Comparison of ENCODE assay signal across 18 mouse cellular contexts in the genomic region with DNA sequence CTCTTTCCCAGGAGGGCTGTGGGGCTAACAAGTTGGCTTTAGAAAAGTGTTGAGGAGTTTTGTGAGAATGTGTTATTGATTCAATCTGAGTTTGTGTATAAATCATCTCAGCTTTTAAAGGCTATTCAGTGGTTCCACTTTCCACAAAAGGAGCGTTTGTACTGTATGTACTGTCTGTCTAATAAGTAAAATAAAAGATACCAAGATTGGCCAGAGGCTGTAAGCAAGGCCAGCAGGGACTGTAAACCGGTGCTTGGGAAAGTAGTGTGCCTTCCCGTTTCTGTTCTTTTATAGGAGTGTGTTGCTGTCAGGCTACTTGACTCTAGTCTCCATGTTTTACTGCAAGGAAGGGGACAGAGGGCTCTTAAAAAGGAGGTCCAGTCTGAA. TPM values are rescaled to one million over a fixed set of nuclear protein-coding genes. Genes with fewer than 3 reads are reported as not detected.
DNase-seq lines count a peak whose midpoint lies in the region; ATAC-seq and TF ChIP-seq lines count a peak whose summit lies in the region.
"Had no signal": no experiment of that assay in that cellular context is flagged by ENCODE, and none has a peak within 500 bp of the region (broad histone marks: within the 10 kb centered on the region; RNA-seq: fewer than 3 reads in every experiment).

No protein-coding gene starts in this region.

- H3K9me3 ChIP-seq in heart, embryonic 14.5 days (ENCODE audit: control insufficient read depth, low read length) = no peaks in the 10 kb centered on the region
- no peaks in the 10 kb centered on the region for H3K9me3 ChIP-seq in heart, embryonic 12.5 days (replicated peaks)
- no peaks in the 10 kb centered on the region for H3K9me3 ChIP-seq in intestine, postnatal 0 days (ENCODE audit: control insufficient read depth)
- H3K9me3 ChIP-seq in intestine, embryonic 15.5 days = no peaks in the 10 kb centered on the region

- no peak for TF ChIP-seq CTCF in intestine, postnatal 0 days (IDR thresholded peaks at IDR 0.05; ENCODE audit: low read depth)
- no peak for TF ChIP-seq CTCF in embryonic fibroblast, embryonic 13.5 days (IDR thresholded peaks at IDR 0.05; ENCODE audit: borderline replicate concordance, insufficient read depth, low read length)
- no peak for TF ChIP-seq CTCF in left cerebral cortex, adult 2 months (IDR thresholded peaks at IDR 0.05)

- H3K4me3 ChIP-seq in heart, embryonic 14.5 days (ENCODE audit: control insufficient read depth in 1 of 2, insufficient read depth in 1 of 2, low read depth in 1 of 2, low read length in 2 of 2) = no peak overlapping the region
- no peak overlapping the region for H3K4me3 ChIP-seq in heart, embryonic 12.5 days
- H3K4me3 ChIP-seq in intestine, postnatal 0 days (ENCODE audit: low read depth, low read length) = no peak overlapping the region
- no peak overlapping the region for H3K4me3 ChIP-seq in intestine, embryonic 15.5 days (replicated peaks)
- no peak overlapping the region for H3K4me3 ChIP-seq in embryonic fibroblast, embryonic 13.5 days (ENCODE audit: insufficient read depth, low read length)
- H3K4me3 ChIP-seq in myocyte = no peak overlapping the region
- H3K4me3 ChIP-seq in left cerebral cortex, adult 2 months = no peak overlapping the region
- H3K4me3 ChIP-seq: erythroblast, embryonic 14.5 days had no signal

- H3K4me1 ChIP-seq in heart, embryonic 14.5 days (ENCODE audit: control insufficient read depth in 2 of 2, insufficient read depth in 2 of 2, low read length in 2 of 2) = peaks cover 5 to 21% of the 10 kb centered on the region in 2 experiments
- H3K4me1 ChIP-seq in heart, embryonic 12.5 days (replicated peaks) = peaks cover 18% of the 10 kb centered on the region
- no peaks in the 10 kb centered on the region for H3K4me1 ChIP-seq in intestine, postnatal 0 days (replicated peaks; ENCODE audit: control insufficient read depth, insufficient read depth, low read length)
- H3K4me1 ChIP-seq in intestine, embryonic 15.5 days (replicated peaks) = no peaks in the 10 kb centered on the region
- H3K4me1 ChIP-seq in embryonic fibroblast, embryonic 13.5 days (ENCODE audit: control insufficient read depth, insufficient read depth, low read length) = peaks cover 15% of the 10 kb centered on the region

- no peak overlapping the region for H3ac ChIP-seq in myocyte (ENCODE audit: control insufficient read depth, insufficient read length)

- H3K36me3 ChIP-seq in heart, embryonic 14.5 days (ENCODE audit: control insufficient read depth, insufficient read depth, low read length) = peaks cover 71% of the 10 kb centered on the region
- peaks cover 55% of the 10 kb centered on the region for H3K36me3 ChIP-seq in heart, embryonic 12.5 days
- H3K36me3 ChIP-seq in intestine, postnatal 0 days (ENCODE audit: control insufficient read depth, insufficient read depth) = peaks cover 39% of the 10 kb centered on the region
- H3K36me3 ChIP-seq in intestine, embryonic 15.5 days = peaks cover 19% of the 10 kb centered on the region
- peaks cover 57% of the 10 kb centered on the region for H3K36me3 ChIP-seq in myocyte (ENCODE audit: control insufficient read depth, insufficient read depth)

- H3K79me2 ChIP-seq in myocyte (ENCODE audit: control insufficient read depth, insufficient read depth) = peaks cover 70% of the 10 kb centered on the region

- WGBS in heart, embryonic 14.5 days = 80% methylated on average over 3 of the region's 3 CpGs
- 86% methylated on average over 3 of the region's 3 CpGs for WGBS in heart, embryonic 12.5 days
- WGBS in intestine, postnatal 0 days = 78% methylated on average over 3 of the region's 3 CpGs
- WGBS in intestine, embryonic 15.5 days = 75% methylated on average over 3 of the region's 3 CpGs

- no peak for TF ChIP-seq POLR2A in embryonic fibroblast, embryonic 13.5 days (IDR thresholded peaks at IDR 0.05; ENCODE audit: low read depth, low read length)
- TF ChIP-seq POLR2A in myocyte (IDR thresholded peaks at IDR 0.05; ENCODE audit: insufficient read length, low read depth) = no peak

- peak overlapping the region in 1 of 2 experiments; percentile 21; a peak in 2 of 4 replicates for H3K27ac ChIP-seq in heart, embryonic 14.5 days (replicated peaks in 1 of 2; ENCODE audit: control insufficient read depth in 1 of 2, insufficient read depth in 1 of 2, low read depth in 2 of 2, low read length in 2 of 2)
- no peak overlapping the region for H3K27ac ChIP-seq in heart, embryonic 12.5 days (ENCODE audit: poor library complexity, severe bottlenecking)
- H3K27ac ChIP-seq in intestine, postnatal 0 days (ENCODE audit: low read depth, low read length) = 0 out of 2 replicates have a peak overlapping the region, but pooled peaks have one; percentile 21
- no peak overlapping the region for H3K27ac ChIP-seq in intestine, embryonic 15.5 days
- peak overlapping the region; percentile 97 for H3K27ac ChIP-seq in embryonic fibroblast, embryonic 13.5 days (ENCODE audit: insufficient read depth, low read length)
- H3K27ac ChIP-seq in left cerebral cortex, adult 2 months = no peak overlapping the region

- DNase-seq in left cerebral cortex, adult 2 months (ENCODE audit: extremely low spot score in 1 of 2, low spot score in 2 of 2) = no peak
- DNase-seq: cerebellum, adult 9-11 months; kidney, adult 2 months; kidney, postnatal 14 days; retina, postnatal 1 day; right cerebral cortex, postnatal 4 days; thymus, postnatal 4 days had no signal

- intact Hi-C loops in left cerebral cortex, adult 2 months (cut with DNase I) = no loop called here

- H3K9ac ChIP-seq in heart, embryonic 14.5 days (ENCODE audit: low read length) = peak overlapping the region; percentile 34; the same call in 1 of the 2 replicates
- H3K9ac ChIP-seq in heart, embryonic 12.5 days = no peak overlapping the region
- no peak overlapping the region for H3K9ac ChIP-seq in intestine, postnatal 0 days (ENCODE audit: low read depth, low read length)
- H3K9ac ChIP-seq in intestine, embryonic 15.5 days = no peak overlapping the region

- ATAC-seq in heart, embryonic 14.5 days (ENCODE audit: insufficient number of reproducible peaks, insufficient read depth, low FRiP score, low read depth) = no peak
- no peak for ATAC-seq in heart, embryonic 12.5 days (ENCODE audit: insufficient number of reproducible peaks, low FRiP score)
- no peak for ATAC-seq in intestine, postnatal 0 days
- no peak for ATAC-seq in intestine, embryonic 15.5 days

- no peaks in the 10 kb centered on the region for H3K27me3 ChIP-seq in heart, embryonic 14.5 days (ENCODE audit: control insufficient read depth, insufficient read depth, low read length)
- no peaks in the 10 kb centered on the region for H3K27me3 ChIP-seq in heart, embryonic 12.5 days (replicated peaks)
- no peaks in the 10 kb centered on the region for H3K27me3 ChIP-seq in intestine, postnatal 0 days (replicated peaks; ENCODE audit: control insufficient read depth, insufficient read depth, low read length)
- H3K27me3 ChIP-seq in intestine, embryonic 15.5 days (replicated peaks) = no peaks in the 10 kb centered on the region
- no peaks in the 10 kb centered on the region for H3K27me3 ChIP-seq in myocyte (ENCODE audit: control insufficient read depth, insufficient read depth, insufficient read length)

- no peak overlapping the region for H3K4me2 ChIP-seq in heart, embryonic 14.5 days (ENCODE audit: low read length)
- H3K4me2 ChIP-seq in heart, embryonic 12.5 days = no peak overlapping the region
- H3K4me2 ChIP-seq in intestine, postnatal 0 days (replicated peaks; ENCODE audit: low read depth) = no peak overlapping the region
- no peak overlapping the region for H3K4me2 ChIP-seq in intestine, embryonic 15.5 days (replicated peaks)
- H3K4me2 ChIP-seq in myocyte (ENCODE audit: low read depth) = peak overlapping the region; percentile 28

RNA-seq across cellular contexts. Expression of a gene that starts 15.3 kb away (rescaled TPM):
- 452 and 458 TPM in 2 replicates for polyA plus RNA-seq in heart, embryonic 14.5 days (2014; fragmentation: Nextera tagmentation; extraction: Ambion mirVana)
- polyA plus RNA-seq in heart, embryonic 12.5 days (2016; fragmentation: Nextera tagmentation; extraction: Ambion mirVana) = 476 and 483 TPM in 2 replicates
- polyA plus RNA-seq in intestine, postnatal 0 days (2015; fragmentation: Nextera tagmentation; extraction: Ambion mirVana) = 126 and 134 TPM in 2 replicates
- polyA plus RNA-seq in intestine, embryonic 15.5 days (2015; fragmentation: Nextera tagmentation; extraction: Ambion mirVana) = 289 and 306 TPM in 2 replicates
- polyA plus RNA-seq in embryonic fibroblast, embryonic 13.5 days (2011; ENCODE audit: insufficient read length, low read depth, missing spikeins) = 1,348 and 1,377 TPM in 2 replicates
- polyA plus RNA-seq in myocyte (2012; fragmentation: generic; extraction: Trizol) = 183 TPM
- 10 to 100 TPM; 59.5 to 65.2 TPM for total RNA-seq in left cerebral cortex, adult 2 months (2021)

RNA-seq across cellular contexts. Expression of a gene that starts 25.1 kb away (rescaled TPM):
- 0.46 and 1.1 TPM in 2 replicates for polyA plus RNA-seq in heart, embryonic 14.5 days (2014; fragmentation: Nextera tagmentation; extraction: Ambion mirVana)
- polyA plus RNA-seq in heart, embryonic 12.5 days (2016; fragmentation: Nextera tagmentation; extraction: Ambion mirVana) = 0.65 and 0.69 TPM in 2 replicates
- 0.13 and 0.21 TPM in 2 replicates for polyA plus RNA-seq in intestine, postnatal 0 days (2015; fragmentation: Nextera tagmentation; extraction: Ambion mirVana)
- 0.29 and 0.53 TPM in 2 replicates for polyA plus RNA-seq in intestine, embryonic 15.5 days (2015; fragmentation: Nextera tagmentation; extraction: Ambion mirVana)
- 0.40 and 0.78 TPM in 2 replicates for polyA plus RNA-seq in embryonic fibroblast, embryonic 13.5 days (2011; ENCODE audit: insufficient read length, low read depth, missing spikeins)
- polyA plus RNA-seq in myocyte (2012; fragmentation: generic; extraction: Trizol) = 0.17 TPM
- total RNA-seq in left cerebral cortex, adult 2 months (2021) = under 1 TPM in 1 of 2 experiments, not detected in 1; 0.16 TPM
- total RNA-seq: adrenal gland, postnatal 4 days; hematopoietic stem cell, adult 5-6 weeks had no signal
- polyA plus RNA-seq: erythroblast, embryonic 14.5 days; kidney, adult 2 months had no signal

RNA-seq across cellular contexts. Expression of a gene that starts 33.0 kb away (rescaled TPM):
- polyA plus RNA-seq in heart, embryonic 14.5 days (2014; fragmentation: Nextera tagmentation; extraction: Ambion mirVana) = 28.3 and 30.8 TPM in 2 replicates
- 25.1 and 27.0 TPM in 2 replicates for polyA plus RNA-seq in heart, embryonic 12.5 days (2016; fragmentation: Nextera tagmentation; extraction: Ambion mirVana)
- 3.3 and 4.0 TPM in 2 replicates for polyA plus RNA-seq in intestine, postnatal 0 days (2015; fragmentation: Nextera tagmentation; extraction: Ambion mirVana)
- polyA plus RNA-seq in intestine, embryonic 15.5 days (2015; fragmentation: Nextera tagmentation; extraction: Ambion mirVana) = 7.4 and 7.7 TPM in 2 replicates
- 25.1 and 26.7 TPM in 2 replicates for polyA plus RNA-seq in embryonic fibroblast, embryonic 13.5 days (2011; ENCODE audit: insufficient read length, low read depth, missing spikeins)
- polyA plus RNA-seq in myocyte (2012; fragmentation: generic; extraction: Trizol) = 16.7 TPM
- 100 to 1,000 TPM; 104 to 105 TPM for total RNA-seq in left cerebral cortex, adult 2 months (2021)
- polyA plus RNA-seq: erythroblast, embryonic 14.5 days had no signal

RNA-seq across cellular contexts. Expression of a gene that starts 44.2 kb away (rescaled TPM):
- polyA plus RNA-seq in heart, embryonic 14.5 days (2014; fragmentation: Nextera tagmentation; extraction: Ambion mirVana) = 0.15 TPM in 1 of 2 replicates, not detected in the other
- 0.18 TPM in 2 replicates for polyA plus RNA-seq in heart, embryonic 12.5 days (2016; fragmentation: Nextera tagmentation; extraction: Ambion mirVana)
- polyA plus RNA-seq in intestine, postnatal 0 days (2015; fragmentation: Nextera tagmentation; extraction: Ambion mirVana) = not detected in 2 replicates
- not detected in 2 replicates for polyA plus RNA-seq in intestine, embryonic 15.5 days (2015; fragmentation: Nextera tagmentation; extraction: Ambion mirVana)
- polyA plus RNA-seq in embryonic fibroblast, embryonic 13.5 days (2011; ENCODE audit: insufficient read length, low read depth, missing spikeins) = not detected in 2 replicates
- polyA plus RNA-seq in myocyte (2012; fragmentation: generic; extraction: Trizol) = 0.47 TPM
- total RNA-seq in left cerebral cortex, adult 2 months (2021) = not detected
- total RNA-seq: hematopoietic stem cell, adult 5-6 weeks had no signal
- polyA plus RNA-seq: erythroblast, embryonic 14.5 days; liver, embryonic 16.5 days; neural tube, embryonic 14.5 days had no signal

Comparison
In these comparisons a context has a peak if more than half of its experiments do, and no peak if none do; other contexts are left out.
1. H3K27ac ChIP-seq: peak in intestine, postnatal 0 days (single experiment) and embryonic fibroblast, embryonic 13.5 days (single experiment); none in heart, embryonic 12.5 days (single experiment), intestine, embryonic 15.5 days (single experiment) and left cerebral cortex, adult 2 months (single experiment).